Mouse (Mus musculus) megakaryocyte, embryonic 14.5 days (primary cell): ENCODE results near the gene Acta1.

Experiments
- FLI1 ChIP-seq: IDR thresholded peaks from 2 replicates; pipeline ENCODE4 v1.6.1; 2012; ENCODE audit warnings: low read length, inconsistent platforms, mixed read lengths
- GATA1 ChIP-seq: IDR thresholded peaks from 3 replicates; pipeline ENCODE4 v1.6.1; 2012; ENCODE audit warnings: mixed read lengths, low read length, inconsistent platforms, borderline replicate concordance

- TF ChIP-seq FLI1 (no peak), GATA1 (no peak)
Observed at GRCm38 (mm10) chr8:123844341-123844740, 50.2 kb downstream of the Acta1 start.
